Mouse (Mus musculus) liver, embryonic 11.5 days (tissue): ENCODE results near the gene Slc38a2. TPM values are rescaled to one million over a fixed set of nuclear protein-coding genes. Genes with fewer than 3 reads are reported as not detected.

ENCODE experiments used
- ATAC-seq: fragments of 200-750 bp; cut with Nextera tagmentation; replicated peaks from 2 replicates; pipeline ENCODE4 v1.8.0; 2017; ENCODE audit warnings: moderate number of reproducible peaks, mild to moderate bottlenecking, moderate TSS enrichment, moderate library complexity; ENCODE audit not compliant: low FRiP score
- DNase-seq: peaks from one replicate; pipeline ENCODE4 v3.0.0-alpha.2; 2017; ENCODE audit warnings: low spot score
- H3K27ac ChIP-seq: fragments of 300-500 bp; sonication (generic); 2 replicates; pipeline ENCODE4 v1.5.1; 2014; ENCODE audit warnings: mild to moderate bottlenecking, low read depth, low read length, control low read depth
- H3K27me3 ChIP-seq: fragments of 300-500 bp; sonication (generic); replicated peaks from 2 replicates; pipeline ENCODE4 v1.6.1; 2014; ENCODE audit warnings: low read length, mixed read lengths; ENCODE audit not compliant: control insufficient read depth, insufficient read depth
- H3K36me3 ChIP-seq: fragments of 300-500 bp; sonication (generic); 2 replicates; pipeline ENCODE4 v1.6.1; 2014; ENCODE audit warnings: mild to moderate bottlenecking, low read length, moderate library complexity, mixed read lengths; ENCODE audit not compliant: control insufficient read depth, insufficient read depth
- H3K4me1 ChIP-seq: fragments of 300-500 bp; sonication (generic); replicated peaks from 2 replicates; pipeline ENCODE4 v1.6.1; 2014; ENCODE audit warnings: low read length, mixed read lengths; ENCODE audit not compliant: control insufficient read depth, insufficient read depth
- H3K4me2 ChIP-seq: fragments of 300-500 bp; sonication (generic); 2 replicates; pipeline ENCODE4 v1.6.1; 2014; ENCODE audit warnings: mild to moderate bottlenecking, control low read depth, moderate library complexity
- H3K4me3 ChIP-seq: fragments of 300-500 bp; sonication (generic); 2 replicates; pipeline ENCODE4 v1.5.1; 2014; ENCODE audit warnings: low read depth, low read length, control low read depth
- H3K9ac ChIP-seq: fragments of 300-500 bp; sonication (generic); 2 replicates; pipeline ENCODE4 v1.6.1; 2014; ENCODE audit warnings: low read depth, low read length, control low read depth
- H3K9me3 ChIP-seq: fragments of 300-500 bp; sonication (generic); 2 replicates; pipeline ENCODE4 v1.6.1; 2016; ENCODE audit warnings: low read length, inconsistent platforms, mixed read lengths; ENCODE audit not compliant: control insufficient read depth
- WGBS: fragments of 180-500 bp; shearing (Covaris S2); extraction: QIAGEN DNeasy Blood & Tissue Kit; methylation state at CpG from one replicate; pipeline ENCODE4 v1.1.7; 2014; 5-methylcytosine and 5-hydroxymethylcytosine counted together
- polyA plus RNA-seq: library from polyadenylated mRNA; unstranded; fragments of >200 nt; fragmentation: Nextera tagmentation; extraction: Ambion mirVana; gene quantifications from 2 replicates; pipeline ENCODE4 v1.2.1, GENCODE M21; 2014

Slc38a2 gene
- polyA plus RNA-seq, 1 experiment from 2014 or later = 111 TPM

GRCm38 (mm10) chr15:96695455-96696421 lies 3.8 kb downstream of the Slc38a2 start:
- Histone ChIP-seq H3K9me3 (no peaks in the 10 kb centered on the region), H3K27ac (no peak overlapping the region; the same call in 1 of the 2 replicates), H3K9ac (no peak overlapping the region; the same call in 1 of the 2 replicates)

GRCm38 (mm10) chr15:96694988-96695387 lies 4.5 kb downstream of the Slc38a2 start:
- peaks cover 78% of the 10 kb centered on the region for H3K36me3 ChIP-seq
- no peak overlapping the region for H3K9ac ChIP-seq
- H3K9me3 ChIP-seq = no peaks in the 10 kb centered on the region
- no peak for DNase-seq
- no peak for ATAC-seq
- no peak overlapping the region for H3K4me3 ChIP-seq
- no peaks in the 10 kb centered on the region for H3K27me3 ChIP-seq
- WGBS = 93% methylated on average over 7 of the region's 7 CpGs
- no peak overlapping the region for H3K27ac ChIP-seq
- peaks cover 20% of the 10 kb centered on the region for H3K4me1 ChIP-seq
- H3K4me2 ChIP-seq = no peak overlapping the region

More at GRCm38 (mm10) chr15:96695455-96696421, 3.8 kb downstream of the Slc38a2 start:
- Histone ChIP-seq H3K4me1 (peaks cover 24% of the 10 kb centered on the region), H3K4me3 (no peak overlapping the region), H3K36me3 (peaks cover 70% of the 10 kb centered on the region), H3K4me2 (peak overlapping the region; percentile 93), H3K27me3 (no peaks in the 10 kb centered on the region)
- no peak for ATAC-seq
- no peak for DNase-seq
- WGBS = 80% methylated on average over 26 of the region's 26 CpGs

GRCm38 (mm10) chr15:96693688-96694087 lies 5.8 kb downstream of the Slc38a2 start:
- Histone ChIP-seq H3K4me2 (no peak overlapping the region), H3K9ac (no peak overlapping the region), H3K36me3 (peaks cover 88% of the 10 kb centered on the region), H3K27me3 (no peaks in the 10 kb centered on the region), H3K4me1 (peaks cover 20% of the 10 kb centered on the region), H3K27ac (no peak overlapping the region), H3K9me3 (no peaks in the 10 kb centered on the region), H3K4me3 (no peak overlapping the region)
- no peak for DNase-seq
- ATAC-seq = no peak
- WGBS = 88% methylated on average over 14 of the region's 14 CpGs

- Histone ChIP-seq H3K9ac (no peak overlapping the region), H3K27me3 (no peaks in the 10 kb centered on the region), H3K27ac (no peak overlapping the region), H3K9me3 (no peaks in the 10 kb centered on the region), H3K4me3 (no peak overlapping the region), H3K4me1 (peaks cover 18% of the 10 kb centered on the region), H3K36me3 (peaks cover 89% of the 10 kb centered on the region), H3K4me2 (no peak overlapping the region)
- no peak for ATAC-seq
- 93% methylated on average over 11 of the region's 11 CpGs for WGBS
- no peak for DNase-seq
Measured at GRCm38 (mm10) chr15:96692401-96692800, 7.1 kb downstream of the Slc38a2 start.

GRCm38 (mm10) chr15:96691381-96691780 lies 8.1 kb downstream of the Slc38a2 start:
- DNase-seq (no peak), ATAC-seq (no peak)
- Histone ChIP-seq H3K36me3 (peaks cover 83% of the 10 kb centered on the region), H3K27ac (no peak overlapping the region), H3K4me2 (no peak overlapping the region), H3K9me3 (no peaks in the 10 kb centered on the region), H3K27me3 (no peaks in the 10 kb centered on the region), H3K4me1 (peaks cover 8% of the 10 kb centered on the region), H3K9ac (no peak overlapping the region), H3K4me3 (no peak overlapping the region)
- 93% methylated on average over 15 of the region's 15 CpGs for WGBS

- H3K27ac ChIP-seq = no peak overlapping the region
- H3K4me3 ChIP-seq = no peak overlapping the region
- H3K9me3 ChIP-seq = no peaks in the 10 kb centered on the region
- no peak overlapping the region for H3K9ac ChIP-seq
- peaks cover 78% of the 10 kb centered on the region for H3K36me3 ChIP-seq
- WGBS = 91% methylated on average over 13 of the region's 13 CpGs
- DNase-seq (no peak), ATAC-seq (no peak)
- no peak overlapping the region for H3K4me2 ChIP-seq
- H3K27me3 ChIP-seq = no peaks in the 10 kb centered on the region
- H3K4me1 ChIP-seq = peaks cover 3% of the 10 kb centered on the region
Measured at GRCm38 (mm10) chr15:96690829-96691228, 8.7 kb downstream of the Slc38a2 start.

- Histone ChIP-seq H3K27ac (no peak overlapping the region), H3K4me1 (no peaks in the 10 kb centered on the region; the same call in 1 of the 2 replicates), H3K4me3 (no peak overlapping the region), H3K4me2 (no peak overlapping the region), H3K27me3 (no peaks in the 10 kb centered on the region), H3K36me3 (peaks cover 69% of the 10 kb centered on the region), H3K9me3 (no peaks in the 10 kb centered on the region), H3K9ac (no peak overlapping the region)
- WGBS = 89% methylated on average over 9 of the region's 9 CpGs
- ATAC-seq = no peak
- no peak for DNase-seq
Measured at GRCm38 (mm10) chr15:96689919-96690318, 9.6 kb downstream of the Slc38a2 start.

GRCm38 (mm10) chr15:96688784-96689318 lies 10.7 kb downstream of the Slc38a2 start:
- Histone ChIP-seq H3K27ac (no peak overlapping the region), H3K4me2 (no peak overlapping the region), H3K4me1 (peaks cover 4% of the 10 kb centered on the region), H3K9ac (no peak overlapping the region), H3K4me3 (no peak overlapping the region), H3K9me3 (no peaks in the 10 kb centered on the region), H3K36me3 (peaks cover 58% of the 10 kb centered on the region), H3K27me3 (no peaks in the 10 kb centered on the region)
- 89% methylated on average over 12 of the region's 12 CpGs for WGBS
- no peak for DNase-seq
- no peak for ATAC-seq
